Mouse (Mus musculus) liver, embryonic 14.5 days (tissue): ENCODE measurements at regions not wholly inside any gene's neighbourhood (a gene's known extent, or its start where the extent isn't known, plus 50 kb on each side); places are given as distances from the start of the nearest gene placed in this dataset.

ENCODE experiments used
- CTCF ChIP-seq: IDR thresholded peaks from 2 replicates; pipeline ENCODE4 v1.5.1; 2016; ENCODE audit warnings: antibody characterized with exemption, low read depth, control low read depth
- EP300 ChIP-seq: IDR thresholded peaks from 2 replicates; pipeline ENCODE4 v1.6.1; 2016; ENCODE audit warnings: antibody characterized with exemption, low read depth

- TF ChIP-seq CTCF: no peak
- no peak for TF ChIP-seq EP300
Measured at GRCm38 (mm10) chr2:133419686-133420303, 132.2 kb upstream of the Bmp2 start.
